Mouse (Mus musculus): ENCODE data around the gene Dip2a. TPM values are rescaled to one million over a fixed set of nuclear protein-coding genes. Genes with fewer than 3 reads are reported as not detected.

The Dip2a gene
- total and polyA plus RNA-seq, 2 experiments from 2014 or later = 12.6 to 65.2 TPM

DNA sequence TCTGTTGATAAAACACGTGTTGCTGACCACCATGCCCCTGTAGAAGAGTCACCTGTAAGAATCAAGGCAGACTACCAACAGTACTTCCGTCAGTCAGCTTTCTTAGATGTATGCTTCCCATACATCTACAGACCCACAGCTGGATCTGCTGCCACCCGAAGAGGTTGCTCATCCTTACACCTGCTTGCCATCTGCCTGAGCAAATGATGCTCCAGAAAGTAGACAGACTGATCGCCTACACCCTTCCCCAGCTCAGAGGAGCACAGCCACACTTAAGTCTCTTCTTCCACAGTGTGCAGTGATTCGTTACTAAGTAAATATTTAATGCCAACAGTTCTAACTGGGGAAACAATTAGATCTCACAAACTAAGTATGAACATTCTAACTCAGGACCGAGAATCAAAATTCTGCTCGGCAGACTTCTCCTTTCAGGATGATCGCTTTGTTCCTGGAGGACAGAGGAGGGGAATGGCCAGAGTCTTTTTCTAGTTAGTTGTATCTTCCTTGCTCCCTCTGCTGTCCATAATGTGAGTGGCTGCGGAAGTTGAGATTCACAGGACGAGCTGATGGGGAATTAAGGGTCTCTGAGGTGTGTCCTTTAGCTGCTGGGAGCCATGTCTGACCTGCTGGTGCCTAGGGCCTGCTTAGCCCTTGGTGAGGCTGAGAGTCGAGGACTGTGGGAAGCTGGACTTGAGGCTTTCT, 84.6 kb downstream of the Dip2a start:
- ATAC-seq = 0 out of 2 replicates have a peak, but pooled peaks have one; percentile 22
- no peaks in the 10 kb centered on the region for H3K27me3 ChIP-seq (ENCODE audit: insufficient read depth, low read length)
- WGBS = 44% methylated on average over 11 of the region's 11 CpGs
- H3K27ac ChIP-seq = no peak overlapping the region
- H3K4me3 ChIP-seq (ENCODE audit: low read length) = no peak overlapping the region
- H3K4me1 ChIP-seq (ENCODE audit: insufficient read depth, low read length) = no peaks in the 10 kb centered on the region; the same call in 1 of the 2 replicates
- DNase-seq (ENCODE audit: low spot score) = peak; percentile 68
- H3K4me2 ChIP-seq (ENCODE audit: low read depth, low read length) = no peak overlapping the region
- TF ChIP-seq CTCF (IDR thresholded peaks at IDR 0.05; ENCODE audit: low read depth) = peak; percentile 65
- no peak overlapping the region for H3K9ac ChIP-seq (replicated peaks; ENCODE audit: low read length)
- H3K36me3 ChIP-seq (ENCODE audit: insufficient read depth, low read length) = peaks cover 15% of the 10 kb centered on the region
- no peaks in the 10 kb centered on the region for H3K9me3 ChIP-seq (ENCODE audit: low read length)

- H3K9me3 ChIP-seq (ENCODE audit: low read length) = no peaks in the 10 kb centered on the region
- no peak for DNase-seq (ENCODE audit: low spot score)
- no peak for ATAC-seq
These were observed 85.4 kb downstream of the Dip2a start for GRCm38 (mm10) chr10:76259566-76260232.

GRCm38 (mm10) chr10:76257719-76258390, 87.2 kb downstream of the Dip2a start:
- no peaks in the 10 kb centered on the region; the same call in 1 of the 2 replicates for H3K36me3 ChIP-seq (ENCODE audit: insufficient read depth, low read length)
- H3K4me1 ChIP-seq (ENCODE audit: insufficient read depth, low read length) = peaks cover 3% of the 10 kb centered on the region; the same call in 1 of the 2 replicates
- no peak overlapping the region for H3K4me2 ChIP-seq (ENCODE audit: low read depth, low read length)
- H3K27me3 ChIP-seq (ENCODE audit: insufficient read depth, low read length) = no peaks in the 10 kb centered on the region
- 0 out of 2 replicates have a peak overlapping the region, but pooled peaks have one; percentile 3 for H3K27ac ChIP-seq
- ATAC-seq = peak; percentile 38; the same call in 1 of the 2 replicates
- no peaks in the 10 kb centered on the region for H3K9me3 ChIP-seq (ENCODE audit: low read length)
- no peak overlapping the region for H3K4me3 ChIP-seq (ENCODE audit: low read length)
- DNase-seq (ENCODE audit: low spot score) = peak; percentile 30
- no peak overlapping the region for H3K9ac ChIP-seq (replicated peaks; ENCODE audit: low read length)
- WGBS = 74% methylated on average over 12 of the region's 12 CpGs
- no peak for TF ChIP-seq CTCF (IDR thresholded peaks at IDR 0.05; ENCODE audit: low read depth)

More at GRCm38 (mm10) chr10:76259566-76260232, 85.4 kb downstream of the Dip2a start:
- H3K4me1 ChIP-seq (ENCODE audit: insufficient read depth, low read length) = no peaks in the 10 kb centered on the region; the same call in 1 of the 2 replicates
- H3K4me3 ChIP-seq (ENCODE audit: low read length) = no peak overlapping the region
- no peaks in the 10 kb centered on the region for H3K27me3 ChIP-seq (ENCODE audit: insufficient read depth, low read length)
- no peak for TF ChIP-seq CTCF (IDR thresholded peaks at IDR 0.05; ENCODE audit: low read depth)
- no peak overlapping the region for H3K27ac ChIP-seq
- 63% methylated on average over 18 of the region's 18 CpGs for WGBS
- H3K4me2 ChIP-seq (ENCODE audit: low read depth, low read length) = no peak overlapping the region
- H3K9ac ChIP-seq (replicated peaks; ENCODE audit: low read length) = no peak overlapping the region
- peaks cover 10% of the 10 kb centered on the region for H3K36me3 ChIP-seq (ENCODE audit: insufficient read depth, low read length)

- TF ChIP-seq CTCF (IDR thresholded peaks at IDR 0.05; ENCODE audit: low read depth) = no peak
- ATAC-seq (no peak), DNase-seq (ENCODE audit: low spot score) (no peak)
- H3K9ac ChIP-seq (replicated peaks; ENCODE audit: low read length) = no peak overlapping the region
- H3K9me3 ChIP-seq (ENCODE audit: low read length) = no peaks in the 10 kb centered on the region
- H3K27me3 ChIP-seq (ENCODE audit: insufficient read depth, low read length) = no peaks in the 10 kb centered on the region
- H3K4me2 ChIP-seq (ENCODE audit: low read depth, low read length) = no peak overlapping the region
- no peak overlapping the region for H3K27ac ChIP-seq
- H3K4me1 ChIP-seq (ENCODE audit: insufficient read depth, low read length) = peaks cover 3% of the 10 kb centered on the region; the same call in 1 of the 2 replicates
- 95% methylated on average over 7 of the region's 7 CpGs for WGBS
- no peak overlapping the region for H3K4me3 ChIP-seq (ENCODE audit: low read length)
- H3K36me3 ChIP-seq (ENCODE audit: insufficient read depth, low read length) = no peaks in the 10 kb centered on the region; the same call in 1 of the 2 replicates
These were observed 87.9 kb downstream of the Dip2a start for GRCm38 (mm10) chr10:76257231-76257630.

GRCm38 (mm10) chr10:76255617-76256016, 89.5 kb downstream of the Dip2a start:
- no peak overlapping the region for H3K4me3 ChIP-seq (ENCODE audit: low read length)
- no peaks in the 10 kb centered on the region; the same call in 1 of the 2 replicates for H3K36me3 ChIP-seq (ENCODE audit: insufficient read depth, low read length)
- no peak overlapping the region for H3K9ac ChIP-seq (replicated peaks; ENCODE audit: low read length)
- H3K27me3 ChIP-seq (ENCODE audit: insufficient read depth, low read length) = no peaks in the 10 kb centered on the region
- H3K4me1 ChIP-seq (ENCODE audit: insufficient read depth, low read length) = peaks cover 3% of the 10 kb centered on the region; the same call in 1 of the 2 replicates
- no peaks in the 10 kb centered on the region for H3K9me3 ChIP-seq (ENCODE audit: low read length)
- peak overlapping the region; percentile 12; the same call in 1 of the 2 replicates for H3K27ac ChIP-seq
- ATAC-seq (no peak), DNase-seq (ENCODE audit: low spot score) (peak; percentile 41)
- H3K4me2 ChIP-seq (ENCODE audit: low read depth, low read length) = no peak overlapping the region
- no peak for TF ChIP-seq CTCF (IDR thresholded peaks at IDR 0.05; ENCODE audit: low read depth)
- 46% methylated on average over 6 of the region's 6 CpGs for WGBS

DNA sequence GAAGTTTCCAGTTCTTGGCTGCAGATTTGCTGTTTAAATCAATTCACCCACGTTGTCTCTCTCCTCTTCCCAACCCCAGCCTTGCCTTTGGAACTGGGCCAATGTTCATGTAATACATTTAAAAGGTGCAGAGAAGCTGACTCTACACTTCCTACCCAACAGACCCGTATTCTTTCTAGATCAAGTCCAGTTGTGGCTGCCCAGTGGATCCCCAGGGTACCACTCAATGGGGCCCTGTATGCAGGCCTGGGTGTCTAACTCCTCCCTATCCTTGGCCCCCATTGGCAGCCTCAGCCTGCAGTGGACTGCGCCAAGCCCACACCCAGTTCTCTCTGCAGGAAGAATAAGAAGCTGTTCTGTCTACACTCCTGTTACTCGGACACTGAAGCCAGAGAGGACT, 91.6 kb downstream of the Dip2a start, which contains the start of gene S100b:
Gene S100b, plus strand, starts transcription at position 318 of the 400 bp plus-strand sequence.
- peak within 1 kb of the TSS; percentile 51; the same call in 1 of the 2 replicates for H3K27ac ChIP-seq
- H3K4me3 ChIP-seq (ENCODE audit: low read length) = peak within 1 kb of the TSS; percentile 11; the same call in 1 of the 2 replicates
- WGBS = 36% methylated on average over 4 of the region's 4 CpGs
- no peaks in the 10 kb centered on the region for H3K9me3 ChIP-seq (ENCODE audit: low read length)
- H3K4me1 ChIP-seq (ENCODE audit: insufficient read depth, low read length) = 0 out of 2 replicates have a peak, but pooled peaks cover 3% of the 10 kb centered on the region
- no peaks in the 10 kb centered on the region; the same call in 1 of the 2 replicates for H3K36me3 ChIP-seq (ENCODE audit: insufficient read depth, low read length)
- no peak within 1 kb of the TSS; the same call in 1 of the 2 replicates for H3K9ac ChIP-seq (replicated peaks; ENCODE audit: low read length)
- H3K4me2 ChIP-seq (ENCODE audit: low read depth, low read length) = peak within 1 kb of the TSS; percentile 35
- peak; percentile 79 for ATAC-seq
- H3K27me3 ChIP-seq (ENCODE audit: insufficient read depth, low read length) = no peaks in the 10 kb centered on the region
- peak; percentile 63 for DNase-seq (ENCODE audit: low spot score)
- TF ChIP-seq CTCF (IDR thresholded peaks at IDR 0.05; ENCODE audit: low read depth) = no peak
